Mouse (Mus musculus): ENCODE data around the gene Mcm5.

Gene Mcm5

GRCm38 (mm10) chr8:75172009-75172685, 62.8 kb downstream of the Mcm5 start:
- no peak for DNase-seq (ENCODE audit: low spot score)

Data from ovary, postnatal 36 days (tissue).